In the genomic region with DNA sequence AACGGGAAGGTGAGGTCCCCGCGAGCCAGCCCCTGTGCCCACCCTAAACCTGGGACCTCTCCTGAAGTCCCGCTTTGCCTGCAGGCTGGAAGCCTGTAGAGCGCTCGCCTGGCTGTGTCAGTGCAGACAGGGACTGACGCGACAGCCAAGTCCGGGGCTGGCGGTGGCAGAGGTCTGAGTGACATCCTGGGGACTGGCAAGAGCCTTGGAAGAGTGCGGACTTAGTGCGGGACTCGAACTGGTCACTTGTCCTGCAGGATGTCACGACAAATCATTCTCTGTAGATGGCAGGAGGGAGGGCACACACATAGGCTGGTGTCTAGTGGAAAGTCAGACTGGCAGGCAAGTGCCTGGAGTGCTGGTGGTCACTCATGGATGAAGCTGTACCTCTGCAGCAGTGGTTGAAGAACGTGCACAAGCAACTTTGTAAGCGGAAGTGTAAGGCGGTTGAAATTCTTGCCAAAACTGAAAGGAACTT, we compare ENCODE assay signal across 8 mouse cellular contexts. TPM values are rescaled to one million over a fixed set of nuclear protein-coding genes. Genes with fewer than 3 reads are reported as not detected.
DNase-seq lines count a peak whose midpoint lies in the region; ATAC-seq and TF ChIP-seq lines count a peak whose summit lies in the region.

No protein-coding gene starts in this region.

- no peak for DNase-seq in layer of hippocampus, adult 2 months (ENCODE audit: low spot score in 2 of 2)
- DNase-seq in layer of hippocampus, adult 8-10 months (ENCODE audit: low spot score in 2 of 2) = no peak
- DNase-seq in ovary, postnatal 14 days (ENCODE audit: low spot score) = no peak
- DNase-seq in cerebellum, adult 9-11 months = no peak

- H3K36me3 ChIP-seq in forebrain, embryonic 13.5 days (ENCODE audit: poor library complexity, severe bottlenecking) = peaks cover 31% of the 10 kb centered on the region
- peaks cover 29% of the 10 kb centered on the region for H3K36me3 ChIP-seq in limb, embryonic 13.5 days
- H3K36me3 ChIP-seq in myocyte (ENCODE audit: control insufficient read depth, insufficient read depth) = peaks cover 9% of the 10 kb centered on the region

- no peaks in the 10 kb centered on the region for H3K27me3 ChIP-seq in forebrain, embryonic 13.5 days
- no peaks in the 10 kb centered on the region for H3K27me3 ChIP-seq in limb, embryonic 13.5 days
- H3K27me3 ChIP-seq in myocyte (ENCODE audit: control insufficient read depth, insufficient read depth, insufficient read length) = no peaks in the 10 kb centered on the region

- peak overlapping the region; percentile 83 for H3K4me3 ChIP-seq in layer of hippocampus, adult 2 months
- H3K4me3 ChIP-seq in forebrain, embryonic 13.5 days = peak overlapping the region; percentile 88
- H3K4me3 ChIP-seq in limb, embryonic 13.5 days = peak overlapping the region; percentile 90
- peak overlapping the region; percentile 87 for H3K4me3 ChIP-seq in myocyte

- peaks cover 11% of the 10 kb centered on the region for H3K79me2 ChIP-seq in myocyte (ENCODE audit: control insufficient read depth, insufficient read depth)

- no peak for TF ChIP-seq POLR2A in myocyte (IDR thresholded peaks at IDR 0.05; ENCODE audit: insufficient read length, low read depth)

- H3K9ac ChIP-seq in forebrain, embryonic 13.5 days = peak overlapping the region; percentile 90
- H3K9ac ChIP-seq in limb, embryonic 13.5 days = peak overlapping the region; percentile 91

- no peaks in the 10 kb centered on the region for H3K9me3 ChIP-seq in forebrain, embryonic 13.5 days (replicated peaks)
- no peaks in the 10 kb centered on the region for H3K9me3 ChIP-seq in limb, embryonic 13.5 days

- H3ac ChIP-seq in myocyte (ENCODE audit: control insufficient read depth, insufficient read length) = peak overlapping the region; percentile 78

- peak overlapping the region; percentile 94 for H3K27ac ChIP-seq in layer of hippocampus, adult 2 months
- H3K27ac ChIP-seq in forebrain, embryonic 13.5 days = peak overlapping the region; percentile 76
- H3K27ac ChIP-seq in limb, embryonic 13.5 days = peak overlapping the region; percentile 79

- peak overlapping the region; percentile 86 for H3K4me2 ChIP-seq in forebrain, embryonic 13.5 days
- H3K4me2 ChIP-seq in limb, embryonic 13.5 days (replicated peaks) = peak overlapping the region; percentile 83
- peak overlapping the region; percentile 97 for H3K4me2 ChIP-seq in myocyte (ENCODE audit: low read depth)

- peak; percentile 53 for ATAC-seq in activated CD4-positive, CD25-positive, alpha-beta regulatory T cell, adult 4 months
- peak; percentile 81 for ATAC-seq in forebrain, embryonic 13.5 days
- ATAC-seq in limb, embryonic 13.5 days (ENCODE audit: low FRiP score, low read depth) = peak; percentile 82

- under 1% methylated on average over 17 of the region's 17 CpGs for WGBS in forebrain, embryonic 13.5 days
- WGBS in limb, embryonic 13.5 days = 2% methylated on average over 17 of the region's 17 CpGs

- peaks cover 18% of the 10 kb centered on the region for H3K4me1 ChIP-seq in forebrain, embryonic 13.5 days
- H3K4me1 ChIP-seq in limb, embryonic 13.5 days = peaks cover 12% of the 10 kb centered on the region

- TF ChIP-seq CTCF in layer of hippocampus, adult 2 months (conservative IDR thresholded peaks at IDR 0.05) = no peak

TF ChIP-seq in myocyte, 11 proteins besides CTCF, POLR2A, EP300 and RAD21:
- TF ChIP-seq TCF12 (IDR thresholded peaks at IDR 0.05; ENCODE audit: insufficient read depth, poor library complexity, severe bottlenecking) = no peak
- no peak for TF ChIP-seq MYOD1 (IDR thresholded peaks at IDR 0.05; ENCODE audit: control insufficient read depth in 1 of 3, insufficient read length in 2 of 3, low read depth in 2 of 3)
- TF ChIP-seq USF1 (IDR thresholded peaks at IDR 0.05; ENCODE audit: low read depth) = no peak
- no peak for TF ChIP-seq E2F4 (IDR thresholded peaks at IDR 0.05; ENCODE audit: insufficient read depth)
- TF ChIP-seq POLR2AphosphoS2 (IDR thresholded peaks at IDR 0.05; ENCODE audit: insufficient read length, low read depth) = no peak
- no peak for TF ChIP-seq TCF3 (IDR thresholded peaks at IDR 0.05; ENCODE audit: insufficient read length, low read depth)
- TF ChIP-seq MYOG (IDR thresholded peaks at IDR 0.05; ENCODE audit: control insufficient read depth in 1 of 3, insufficient read depth in 1 of 3, insufficient read length in 2 of 3, low read depth in 2 of 3) = no peak
- TF ChIP-seq REST (IDR thresholded peaks at IDR 0.05; ENCODE audit: insufficient read depth, insufficient read length) = no peak
- TF ChIP-seq MAX (IDR thresholded peaks at IDR 0.05; ENCODE audit: low read depth) = no peak
- no peak for TF ChIP-seq SRF (IDR thresholded peaks at IDR 0.05; ENCODE audit: control insufficient read depth, insufficient read length, low read depth)
- no peak for TF ChIP-seq CEBPB (IDR thresholded peaks at IDR 0.05; ENCODE audit: insufficient read depth, poor library complexity, severe bottlenecking)

RNA-seq across cellular contexts. Expression of gene Ccnh, which starts 0.5 kb away (rescaled TPM):
- total RNA-seq in layer of hippocampus, adult 2 months (2021) = 10 to 100 TPM; 56.0 to 56.8 TPM
- 10 to 100 TPM; 59.8 to 70.8 (median 61.4) TPM for total RNA-seq in layer of hippocampus, adult 8-10 months (2022)
- polyA plus RNA-seq in activated CD4-positive, CD25-positive, alpha-beta regulatory T cell, adult 4 months (2017; shearing (Covaris generic)) = 100 to 1,000 TPM; 111 to 138 TPM
- polyA plus RNA-seq in forebrain, embryonic 13.5 days (2015; fragmentation: Nextera tagmentation; extraction: Ambion mirVana) = 115 and 116 TPM in 2 replicates
- 100 TPM in 2 replicates for polyA plus RNA-seq in limb, embryonic 13.5 days (2015; fragmentation: Nextera tagmentation; extraction: Ambion mirVana)
- 31.5 TPM for polyA plus RNA-seq in myocyte (2012; fragmentation: generic; extraction: Trizol)
